ENCODE assay signal across 8 mouse cellular contexts in the genomic region with DNA sequence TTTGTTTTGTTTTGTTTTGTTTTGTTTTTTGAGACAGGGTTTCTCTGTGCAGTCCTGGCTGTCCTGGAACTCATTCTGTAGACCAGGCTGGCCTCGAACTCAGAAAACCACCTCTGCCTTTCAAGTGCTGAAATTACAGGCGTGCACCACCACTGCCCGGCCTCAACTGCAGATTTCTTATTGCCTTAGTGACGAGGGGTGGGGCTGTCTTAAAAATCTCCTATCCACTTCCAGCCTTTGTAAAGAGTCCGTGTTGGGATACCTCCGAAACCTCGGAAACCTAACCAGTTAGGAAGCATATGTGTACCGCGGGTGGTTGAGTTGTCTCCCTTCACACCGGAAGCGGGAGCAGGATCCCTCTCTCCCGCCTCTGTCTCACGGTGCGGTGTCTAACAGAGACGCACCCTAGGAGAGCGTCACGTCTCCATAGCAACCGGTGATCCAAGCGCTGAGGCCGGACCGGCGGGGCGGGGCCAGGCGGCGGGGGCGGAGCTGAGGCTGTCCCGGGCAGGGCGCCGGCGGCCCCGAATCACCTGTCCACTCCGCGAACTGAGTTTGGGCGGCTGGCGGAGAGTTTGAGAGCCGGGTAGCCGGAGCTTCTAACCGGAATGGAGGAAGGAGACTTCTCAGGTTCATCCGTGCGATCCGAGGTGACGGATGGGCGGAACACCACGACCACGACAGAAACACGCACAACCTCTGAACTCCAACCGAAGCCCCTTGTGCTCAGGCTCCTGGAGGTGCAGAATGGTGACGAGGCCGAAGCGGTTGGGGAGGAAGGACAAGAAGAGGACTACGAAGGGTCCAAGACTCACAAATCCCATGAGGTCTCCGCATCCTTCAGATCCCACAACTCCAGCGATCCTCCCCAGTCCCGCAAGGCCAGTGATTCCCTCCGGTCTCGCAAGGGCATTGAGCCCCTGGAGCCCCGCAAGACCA. TPM values are rescaled to one million over a fixed set of nuclear protein-coding genes. Genes with fewer than 3 reads are reported as not detected.
DNase-seq lines count a peak whose midpoint lies in the region; ATAC-seq and TF ChIP-seq lines count a peak whose summit lies in the region.

Thegl (plus strand) TSS at position 480 of the 939 bp plus-strand sequence.

- H3K36me3 ChIP-seq in limb, embryonic 14.5 days (ENCODE audit: control insufficient read depth, insufficient read depth, low read length) = no peaks in the 10 kb centered on the region
- no peaks in the 10 kb centered on the region for H3K36me3 ChIP-seq in midbrain, embryonic 15.5 days (replicated peaks)

- TF ChIP-seq POLR2A in embryonic fibroblast, embryonic 13.5 days (IDR thresholded peaks at IDR 0.05; ENCODE audit: low read depth, low read length) = no peak
- TF ChIP-seq POLR2A in limb, embryonic 14.5 days (IDR thresholded peaks at IDR 0.05; ENCODE audit: borderline replicate concordance, extremely low read depth, insufficient read depth, insufficient read length) = no peak

- H3K4me3 ChIP-seq in embryonic fibroblast, embryonic 13.5 days (ENCODE audit: insufficient read depth, low read length) = peak within 1 kb of the TSS; percentile 29
- H3K4me3 ChIP-seq in limb, embryonic 14.5 days (replicated peaks; ENCODE audit: low read length) = peak within 1 kb of the TSS; percentile 49
- H3K4me3 ChIP-seq in midbrain, embryonic 15.5 days = peak within 1 kb of the TSS; percentile 51

- peaks cover 5% of the 10 kb centered on the region; the same call in 1 of the 2 replicates for H3K27me3 ChIP-seq in limb, embryonic 14.5 days (ENCODE audit: control insufficient read depth, insufficient read depth, low read length)
- no peaks in the 10 kb centered on the region for H3K27me3 ChIP-seq in midbrain, embryonic 15.5 days (replicated peaks)

- no peaks in the 10 kb centered on the region for H3K9me3 ChIP-seq in limb, embryonic 14.5 days (ENCODE audit: control insufficient read depth, low read length)
- no peaks in the 10 kb centered on the region for H3K9me3 ChIP-seq in midbrain, embryonic 15.5 days

- H3K9ac ChIP-seq in limb, embryonic 14.5 days (ENCODE audit: low read depth, low read length, severe bottlenecking) = peak within 1 kb of the TSS; percentile 34
- peak within 1 kb of the TSS; percentile 33 for H3K9ac ChIP-seq in midbrain, embryonic 15.5 days

- H3K4me1 ChIP-seq in embryonic fibroblast, embryonic 13.5 days (ENCODE audit: control insufficient read depth, insufficient read depth, low read length) = no peaks in the 10 kb centered on the region
- H3K4me1 ChIP-seq in limb, embryonic 14.5 days (ENCODE audit: control insufficient read depth, insufficient read depth, low read length) = no peaks in the 10 kb centered on the region
- 0 out of 2 replicates have a peak, but pooled peaks cover 4% of the 10 kb centered on the region for H3K4me1 ChIP-seq in midbrain, embryonic 15.5 days

- WGBS in limb, embryonic 14.5 days = 12% methylated on average over 57 of the region's 57 CpGs
- WGBS in midbrain, embryonic 15.5 days = 13% methylated on average over 57 of the region's 57 CpGs

- no peak within 1 kb of the TSS for H3K27ac ChIP-seq in embryonic fibroblast, embryonic 13.5 days (ENCODE audit: insufficient read depth, low read length)
- H3K27ac ChIP-seq in limb, embryonic 14.5 days (replicated peaks; ENCODE audit: low read depth, low read length) = no peak within 1 kb of the TSS
- H3K27ac ChIP-seq in midbrain, embryonic 15.5 days = no peak within 1 kb of the TSS

- no peak for TF ChIP-seq CTCF in embryonic fibroblast, embryonic 13.5 days (IDR thresholded peaks at IDR 0.05; ENCODE audit: borderline replicate concordance, insufficient read depth, low read length)

- DNase-seq in brain, embryonic 18.5 days (ENCODE audit: low read depth, low spot score) = peak; percentile 37
- peak; percentile 46 to 55 for DNase-seq in heart, adult 9 months (ENCODE audit: low spot score in 2 of 2)
- peak; percentile 83 for DNase-seq in kidney, adult 9 months
- DNase-seq in limb, embryonic 14.5 days (ENCODE audit: low spot score) = peak; percentile 84
- peak; percentile 79 for DNase-seq in spleen, adult 12 weeks (ENCODE audit: low spot score)
- DNase-seq in adipocyte (ENCODE audit: low spot score) = no peak

- ATAC-seq in limb, embryonic 14.5 days (ENCODE audit: low FRiP score, low read depth) = peak; percentile 93
- ATAC-seq in midbrain, embryonic 15.5 days (replicated peaks) = peak; percentile 99

- H3K4me2 ChIP-seq in limb, embryonic 14.5 days (replicated peaks; ENCODE audit: low read depth, low read length, severe bottlenecking) = peak within 1 kb of the TSS; percentile 78
- peak within 1 kb of the TSS; percentile 71 for H3K4me2 ChIP-seq in midbrain, embryonic 15.5 days

RNA-seq across cellular contexts. Expression of gene Thegl, which starts in this region (rescaled TPM):
- polyA plus RNA-seq in embryonic fibroblast, embryonic 13.5 days (2011; ENCODE audit: insufficient read length, low read depth, missing spikeins) = not detected in 2 replicates
- polyA plus RNA-seq in limb, embryonic 14.5 days (2012; rRNA removed) = 0.05 and 0.13 TPM in 2 replicates
- polyA plus RNA-seq in limb, embryonic 14.5 days (2014; fragmentation: Nextera tagmentation; extraction: Ambion mirVana) = 0.25 TPM in 1 of 2 replicates, not detected in the other
- 0.72 and 0.85 TPM in 2 replicates for polyA plus RNA-seq in midbrain, embryonic 15.5 days (2015; fragmentation: Nextera tagmentation; extraction: Ambion mirVana)

Comparison
In these comparisons a context has a peak if more than half of its experiments do, and no peak if none do; other contexts are left out.
1. Peak in DNase-seq, ATAC-seq, H3K4me3 ChIP-seq, H3K9ac ChIP-seq and H3K4me2 ChIP-seq in limb, embryonic 14.5 days; RNA of the gene not detected or under 1 TPM.
2. Peak in ATAC-seq, H3K4me3 ChIP-seq, H3K9ac ChIP-seq and H3K4me2 ChIP-seq in midbrain, embryonic 15.5 days; RNA of the gene not detected or under 1 TPM.